Mouse (Mus musculus): ENCODE measurements around the gene Picalm. TPM values are rescaled to one million over a fixed set of nuclear protein-coding genes. Genes with fewer than 3 reads are reported as not detected.
"Not testable (repeated sequence)": the region's sequence is repeated elsewhere in the genome, so short reads cannot be mapped to it uniquely, and the experiment has no call there.

The Picalm gene
- polyA plus RNA-seq, 1 experiment = 65.2 TPM

- 89% methylated on average over 1 of the region's 1 CpGs for WGBS
- no peaks in the 10 kb centered on the region; the same call in 1 of the 2 replicates for H3K4me1 ChIP-seq (replicated peaks; ENCODE audit: control insufficient read depth, insufficient read depth, low read length)
Observed at GRCm38 (mm10) chr7:90148516-90148915, 18.5 kb downstream of the Picalm start.

DNA sequence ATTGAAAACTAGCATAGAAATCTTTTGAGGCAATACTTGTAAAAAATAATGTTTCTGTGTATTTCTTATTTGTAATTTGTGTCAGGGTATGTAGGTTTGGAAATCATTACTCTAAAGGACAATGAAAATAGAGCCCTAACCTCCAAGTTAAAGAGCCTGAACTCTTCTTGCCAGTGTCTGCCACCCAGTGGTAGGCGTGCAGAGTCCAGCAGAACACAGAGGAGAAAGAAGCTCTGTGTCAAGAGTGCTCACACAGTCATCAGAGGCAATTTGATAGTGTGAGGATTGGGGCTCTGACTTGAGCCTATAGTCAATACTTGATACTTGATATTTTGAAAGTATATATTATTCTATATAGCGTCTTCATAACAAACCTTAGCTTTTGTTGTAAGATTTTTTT, 20.3 kb downstream of the Picalm start:
- no peaks in the 10 kb centered on the region; the same call in 1 of the 2 replicates for H3K4me1 ChIP-seq (replicated peaks; ENCODE audit: control insufficient read depth, insufficient read depth, low read length)

More at GRCm38 (mm10) chr7:90148516-90148915, 18.5 kb downstream of the Picalm start:
- Histone ChIP-seq H3K27ac (ENCODE audit: control insufficient read depth, insufficient read depth, low read length) (no peak overlapping the region), H3K27me3 (ENCODE audit: control insufficient read depth, insufficient read depth, low read length) (no peaks in the 10 kb centered on the region), H3K4me3 (ENCODE audit: control insufficient read depth, insufficient read depth, low read length) (no peak overlapping the region), H3K36me3 (ENCODE audit: control insufficient read depth, insufficient read depth, low read length) (no peaks in the 10 kb centered on the region)
- DNase-seq = no peak
- TF ChIP-seq POLR2A (IDR thresholded peaks at IDR 0.05; ENCODE audit: control insufficient read depth, extremely low read depth, insufficient read depth, low read length, poor library complexity) (no peak), CTCF (IDR thresholded peaks at IDR 0.05; ENCODE audit: borderline replicate concordance, control insufficient read depth, extremely low read depth, insufficient read depth, low read length, poor library complexity) (no peak)

GRCm38 (mm10) chr7:90158034-90158433, 28.0 kb downstream of the Picalm start:
- no peaks in the 10 kb centered on the region for H3K4me1 ChIP-seq (replicated peaks; ENCODE audit: control insufficient read depth, insufficient read depth, low read length)
- DNase-seq = no peak
- H3K27ac ChIP-seq (ENCODE audit: control insufficient read depth, insufficient read depth, low read length) = no peak overlapping the region
- no peaks in the 10 kb centered on the region for H3K27me3 ChIP-seq (ENCODE audit: control insufficient read depth, insufficient read depth, low read length)
- no peak for TF ChIP-seq CTCF (IDR thresholded peaks at IDR 0.05; ENCODE audit: borderline replicate concordance, control insufficient read depth, extremely low read depth, insufficient read depth, low read length, poor library complexity)
- TF ChIP-seq POLR2A (IDR thresholded peaks at IDR 0.05; ENCODE audit: control insufficient read depth, extremely low read depth, insufficient read depth, low read length, poor library complexity) = no peak
- 96% methylated on average over 2 of the region's 2 CpGs for WGBS
- H3K36me3 ChIP-seq (ENCODE audit: control insufficient read depth, insufficient read depth, low read length) = peaks cover 26% of the 10 kb centered on the region
- no peak overlapping the region for H3K4me3 ChIP-seq (ENCODE audit: control insufficient read depth, insufficient read depth, low read length)

More for the DNA sequence above, 20.3 kb downstream of the Picalm start:
- WGBS = 59% methylated on average over 2 of the region's 2 CpGs
- TF ChIP-seq CTCF (IDR thresholded peaks at IDR 0.05; ENCODE audit: borderline replicate concordance, control insufficient read depth, extremely low read depth, insufficient read depth, low read length, poor library complexity) (no peak), POLR2A (IDR thresholded peaks at IDR 0.05; ENCODE audit: control insufficient read depth, extremely low read depth, insufficient read depth, low read length, poor library complexity) (no peak)
- Histone ChIP-seq H3K27me3 (ENCODE audit: control insufficient read depth, insufficient read depth, low read length) (no peaks in the 10 kb centered on the region), H3K4me3 (ENCODE audit: control insufficient read depth, insufficient read depth, low read length) (no peak overlapping the region), H3K27ac (ENCODE audit: control insufficient read depth, insufficient read depth, low read length) (no peak overlapping the region), H3K36me3 (ENCODE audit: control insufficient read depth, insufficient read depth, low read length) (no peaks in the 10 kb centered on the region)
- peak; percentile 68 for DNase-seq

- no peak for DNase-seq
- H3K4me3 ChIP-seq (ENCODE audit: control insufficient read depth, insufficient read depth, low read length) = no peak overlapping the region
- H3K4me1 ChIP-seq (replicated peaks; ENCODE audit: control insufficient read depth, insufficient read depth, low read length) = no peaks in the 10 kb centered on the region
- TF ChIP-seq POLR2A (IDR thresholded peaks at IDR 0.05; ENCODE audit: control insufficient read depth, extremely low read depth, insufficient read depth, low read length, poor library complexity) (no peak), CTCF (IDR thresholded peaks at IDR 0.05; ENCODE audit: borderline replicate concordance, control insufficient read depth, extremely low read depth, insufficient read depth, low read length, poor library complexity) (no peak)
- H3K36me3 ChIP-seq (ENCODE audit: control insufficient read depth, insufficient read depth, low read length) = peaks cover 29% of the 10 kb centered on the region
- no peaks in the 10 kb centered on the region for H3K27me3 ChIP-seq (ENCODE audit: control insufficient read depth, insufficient read depth, low read length)
- H3K27ac ChIP-seq (ENCODE audit: control insufficient read depth, insufficient read depth, low read length) = no peak overlapping the region
- 96% methylated on average over 5 of the region's 5 CpGs for WGBS
Observed at GRCm38 (mm10) chr7:90160598-90160997, 30.6 kb downstream of the Picalm start.

DNA sequence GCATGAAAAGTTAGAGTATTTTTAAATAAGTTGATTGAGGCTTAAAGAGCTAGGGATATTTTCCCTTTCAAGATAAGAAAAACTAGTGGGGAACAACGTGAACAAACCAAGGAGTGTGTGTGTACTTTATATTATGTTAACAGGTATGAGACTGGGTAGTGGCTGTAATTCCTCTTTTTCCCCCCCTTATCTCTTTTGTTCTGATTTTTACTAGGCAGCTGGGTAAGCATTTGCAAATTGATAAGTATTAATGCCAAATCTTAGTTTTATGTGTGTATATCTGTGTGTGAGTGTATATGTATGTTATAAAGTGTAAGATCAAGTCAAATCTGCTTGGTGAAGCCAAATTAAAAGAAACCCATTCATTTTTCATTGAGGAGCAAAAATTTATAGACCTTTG, 34.3 kb downstream of the Picalm start:
- no peak for DNase-seq
- 90% methylated on average over 1 of the region's 1 CpGs for WGBS
- no peaks in the 10 kb centered on the region for H3K4me1 ChIP-seq (replicated peaks; ENCODE audit: control insufficient read depth, insufficient read depth, low read length)
- TF ChIP-seq POLR2A (IDR thresholded peaks at IDR 0.05; ENCODE audit: control insufficient read depth, extremely low read depth, insufficient read depth, low read length, poor library complexity) = no peak
- no peak for TF ChIP-seq CTCF (IDR thresholded peaks at IDR 0.05; ENCODE audit: borderline replicate concordance, control insufficient read depth, extremely low read depth, insufficient read depth, low read length, poor library complexity)
- no peak overlapping the region for H3K4me3 ChIP-seq (ENCODE audit: control insufficient read depth, insufficient read depth, low read length)
- peaks cover 49% of the 10 kb centered on the region for H3K36me3 ChIP-seq (ENCODE audit: control insufficient read depth, insufficient read depth, low read length)
- H3K27me3 ChIP-seq (ENCODE audit: control insufficient read depth, insufficient read depth, low read length) = no peaks in the 10 kb centered on the region
- no peak overlapping the region for H3K27ac ChIP-seq (ENCODE audit: control insufficient read depth, insufficient read depth, low read length)

DNA sequence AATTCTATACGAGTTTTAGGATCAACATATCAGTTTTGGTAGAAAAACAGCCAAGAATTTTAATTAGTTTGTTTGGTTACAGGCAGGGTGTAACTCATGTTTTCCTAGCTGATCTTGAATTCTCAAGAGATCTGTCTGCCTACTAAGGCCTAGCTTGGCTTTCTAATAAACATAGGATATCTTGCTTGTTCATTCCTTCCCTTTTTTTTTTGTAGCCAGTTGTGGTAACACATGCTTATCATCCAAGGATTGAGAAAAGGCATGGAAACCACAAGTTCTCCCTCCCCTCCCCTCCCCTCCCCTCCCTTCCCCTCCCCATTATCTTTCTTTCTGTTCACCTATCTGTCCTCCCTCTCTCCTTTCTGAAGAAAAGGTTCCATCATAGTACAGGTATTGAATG, 36.0 kb downstream of the Picalm start:
- H3K4me3 ChIP-seq (ENCODE audit: control insufficient read depth, insufficient read depth, low read length) = no peak overlapping the region
- no peak for TF ChIP-seq CTCF (IDR thresholded peaks at IDR 0.05; ENCODE audit: borderline replicate concordance, control insufficient read depth, extremely low read depth, insufficient read depth, low read length, poor library complexity)
- TF ChIP-seq POLR2A (IDR thresholded peaks at IDR 0.05; ENCODE audit: control insufficient read depth, extremely low read depth, insufficient read depth, low read length, poor library complexity) = no peak
- H3K27ac ChIP-seq (ENCODE audit: control insufficient read depth, insufficient read depth, low read length) = no peak overlapping the region
- H3K27me3 ChIP-seq (ENCODE audit: control insufficient read depth, insufficient read depth, low read length) = no peaks in the 10 kb centered on the region
- H3K4me1 ChIP-seq (replicated peaks; ENCODE audit: control insufficient read depth, insufficient read depth, low read length) = no peaks in the 10 kb centered on the region
- no peak for DNase-seq
- 83% methylated on average over 1 of the region's 1 CpGs for WGBS
- peaks cover 54% of the 10 kb centered on the region for H3K36me3 ChIP-seq (ENCODE audit: control insufficient read depth, insufficient read depth, low read length)

- not testable (repeated sequence) for H3K4me3 ChIP-seq (ENCODE audit: control insufficient read depth, insufficient read depth, low read length); H3K27me3 ChIP-seq (ENCODE audit: control insufficient read depth, insufficient read depth, low read length); H3K27ac ChIP-seq (ENCODE audit: control insufficient read depth, insufficient read depth, low read length); H3K4me1 ChIP-seq (replicated peaks; ENCODE audit: control insufficient read depth, insufficient read depth, low read length); DNase-seq
- 95% methylated on average over 10 of the region's 10 CpGs for WGBS
- peaks cover 49% of the 10 kb centered on the region for H3K36me3 ChIP-seq (ENCODE audit: control insufficient read depth, insufficient read depth, low read length)
Observed at GRCm38 (mm10) chr7:90167777-90168176, 37.8 kb downstream of the Picalm start.

Data from thymus, adult 2 months (tissue).